Mouse (Mus musculus): ENCODE measurements around the gene Sytl1. TPM values are rescaled to one million over a fixed set of nuclear protein-coding genes. Genes with fewer than 3 reads are reported as not detected.
A peak's percentile ranks its signal among the peaks of the same experiment; 100 is the strongest.

The Sytl1 gene
- total RNA-seq, 2 experiments from 2014 or later = 0.19 to 0.44 TPM

GRCm38 (mm10) chr4:133213268-133213590, 49.7 kb downstream of the Sytl1 start:
- DNase-seq (ENCODE audit: low spot score in 2 of 2) = no peak

- DNase-seq (ENCODE audit: low spot score in 2 of 2) = peak; percentile 77 to 79
Observed at GRCm38 (mm10) chr4:133212562-133213267, 50.2 kb downstream of the Sytl1 start.

GRCm38 (mm10) chr4:133211751-133212561, 51.0 kb downstream of the Sytl1 start, which contains the start of the genes Cd164l2 and Gpr3:
Gene Cd164l2 (plus strand): TSS chr4:133212131.
Gene Gpr3 (minus strand): TSS chr4:133212536.
- no peak for DNase-seq (ENCODE audit: low spot score in 2 of 2)

GRCm38 (mm10) chr4:133210788-133211390, 52.0 kb downstream of the Sytl1 start:
- DNase-seq (ENCODE audit: low spot score in 2 of 2) = no peak

DNA sequence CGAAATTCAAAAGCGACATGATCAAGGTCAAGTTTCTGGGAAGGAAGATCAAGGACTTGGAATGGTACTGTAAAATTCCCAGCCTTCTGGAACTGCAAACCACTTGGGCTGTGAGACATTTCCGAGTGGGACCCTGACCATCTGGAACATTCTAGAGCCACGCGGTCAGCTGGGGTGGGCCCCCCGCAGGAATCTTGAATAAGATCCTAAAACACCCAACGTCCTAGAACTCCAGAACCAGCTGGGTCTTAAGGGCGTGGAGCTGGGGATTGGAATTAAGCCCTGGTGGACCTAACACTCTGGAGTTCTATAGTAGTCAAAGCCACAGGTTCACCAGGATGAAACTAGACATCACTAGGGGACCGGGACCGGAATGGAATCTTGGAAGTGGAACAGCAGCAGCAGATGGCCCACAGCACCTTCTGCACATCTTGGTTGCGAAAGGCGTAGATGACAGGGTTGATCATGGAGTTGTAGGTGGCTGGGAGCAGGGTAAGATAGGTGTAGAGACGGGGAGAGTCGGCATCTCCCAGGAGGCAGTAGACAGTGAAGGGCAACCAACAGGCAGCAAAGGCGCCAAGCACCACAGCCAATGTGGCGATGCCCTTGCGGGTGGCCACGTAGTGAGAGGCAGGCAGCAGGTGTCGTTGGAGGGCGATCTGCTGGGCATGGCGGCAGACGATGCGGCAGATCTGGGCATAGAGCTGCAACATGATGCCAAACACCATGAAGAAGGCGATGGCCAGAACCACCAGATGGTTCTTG, 52.7 kb downstream of the Sytl1 start:
- no peak for DNase-seq (ENCODE audit: low spot score in 2 of 2)

GRCm38 (mm10) chr4:133209366-133209765, 53.5 kb downstream of the Sytl1 start:
- no peak for DNase-seq (ENCODE audit: low spot score in 2 of 2)

- DNase-seq (ENCODE audit: low spot score in 2 of 2) = no peak
Observed at GRCm38 (mm10) chr4:133204379-133204778, 58.5 kb downstream of the Sytl1 start.

DNA sequence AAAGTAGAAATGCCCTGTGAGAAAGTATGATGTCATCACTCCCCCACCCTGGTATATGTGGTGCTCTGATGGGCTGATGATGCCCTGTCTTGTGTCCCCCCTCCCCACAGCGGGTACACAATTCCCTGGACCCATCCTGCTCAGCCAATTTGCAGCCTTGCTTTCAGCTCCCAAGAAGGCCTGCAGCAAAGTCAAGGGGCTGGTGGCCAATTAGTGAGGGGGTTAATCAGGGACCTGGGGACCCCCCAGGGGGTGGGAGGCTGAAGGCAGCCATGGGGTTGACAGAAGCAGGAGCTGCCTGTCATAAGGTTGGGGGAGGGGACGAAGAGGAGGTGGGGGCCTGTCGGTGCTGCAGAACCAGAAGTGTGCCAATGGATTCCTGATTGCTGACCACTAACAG, 59.3 kb downstream of the Sytl1 start:
- DNase-seq (ENCODE audit: low spot score in 2 of 2) = no peak

Other genes starting within 250 kb of the Sytl1 start
- 10 to 100 TPM; 37.4 to 45.0 TPM for gene Wasf2, start 132.6 kb downstream of the Sytl1 start, total RNA-seq (2021)
- 1 to 10 TPM; 2.6 to 4.8 TPM for gene Cd164l2, start 51.0 kb downstream of the Sytl1 start, total RNA-seq (2021)
- 1 to 10 TPM; 8.2 to 9.2 TPM for gene Gpr3, start 50.6 kb downstream of the Sytl1 start, total RNA-seq (2021)
- 10 to 100 TPM in 1 of 2 experiments, 1 to 10 TPM in 1; 5.3 to 10.2 TPM for gene Map3k6, start 22.3 kb downstream of the Sytl1 start, total RNA-seq (2021)
- gene Tmem222, start 14.7 kb upstream of the Sytl1 start, total RNA-seq (2021) = 10 to 100 TPM; 78.2 to 78.4 TPM
- gene Wdtc1, start 90.4 kb upstream of the Sytl1 start, total RNA-seq (2021) = 10 to 100 TPM; 67.8 to 68.9 TPM
- gene Slc9a1, start 106.6 kb upstream of the Sytl1 start, total RNA-seq (2021) = 10 to 100 TPM; 60.0 to 62.8 TPM
- gene Tent5b, start 217.0 kb upstream of the Sytl1 start, total RNA-seq (2021) = under 1 TPM in 1 of 2 experiments, not detected in 1; 0.17 TPM
- gene Trnp1, start 235.4 kb upstream of the Sytl1 start, total RNA-seq (2021) = 100 to 1,000 TPM; 188 to 190 TPM

All from layer of hippocampus, postnatal 14 days (tissue).